Mouse (Mus musculus) lung, postnatal 0 days (tissue): ENCODE data around the gene Ppp2r1b.

Experiments used
- CTCF ChIP-seq: IDR thresholded peaks from 2 replicates; pipeline ENCODE4 v1.5.1; 2016; ENCODE audit warnings: antibody characterized with exemption, mild to moderate bottlenecking
- EP300 ChIP-seq: IDR thresholded peaks from 2 replicates; pipeline ENCODE4 v1.6.1; 2016; ENCODE audit warnings: antibody characterized with exemption, mild to moderate bottlenecking, control low read depth

DNA sequence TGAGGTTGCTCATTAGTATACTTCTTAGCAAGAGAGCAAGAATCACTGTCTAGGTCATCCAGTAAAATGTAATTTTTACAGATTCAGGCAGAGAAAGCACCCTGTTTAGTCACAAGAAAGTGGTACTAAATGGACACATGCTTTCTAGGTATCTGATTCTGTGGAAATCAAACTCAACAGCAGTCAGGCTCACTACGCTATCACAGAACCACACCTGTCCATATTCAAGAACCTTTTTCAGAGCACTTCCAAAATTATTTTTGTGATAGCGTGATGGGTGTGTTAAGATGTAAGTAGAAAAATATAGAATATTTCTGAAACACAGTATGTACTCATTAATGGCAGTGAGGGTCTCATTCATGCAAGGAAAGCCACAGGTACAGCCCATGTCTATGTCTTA is 74.5 kb downstream of the Ppp2r1b start:
- TF ChIP-seq CTCF (no peak), EP300 (no peak)
